In genomic region chr13:116705611-116706386, GRCm38 (mm10) we compare ENCODE assay signal across 8 mouse cellular contexts.
DNase-seq lines count a peak whose midpoint lies in the region; ATAC-seq lines count a peak whose summit lies in the region.

No protein-coding gene starts in this region.

- H3K4me1 ChIP-seq in limb, embryonic 10.5 days, result peaks cover 43% of the 10 kb centered on the region
- H3K4me1 ChIP-seq in neural tube, embryonic 14.5 days (ENCODE audit: control insufficient read depth, insufficient read depth, low read length), result no peaks in the 10 kb centered on the region

- WGBS in limb, embryonic 10.5 days, result under 1% methylated on average over 39 of the region's 39 CpGs
- under 1% methylated on average over 39 of the region's 39 CpGs for WGBS in neural tube, embryonic 14.5 days

- peak overlapping the region; percentile 36 for H3K4me2 ChIP-seq in neural tube, embryonic 14.5 days (ENCODE audit: low read depth, low read length)

- peak; percentile 54 for ATAC-seq in neural tube, embryonic 14.5 days (ENCODE audit: low read depth)

- H3K27me3 ChIP-seq in limb, embryonic 10.5 days (ENCODE audit: low read depth, poor library complexity, severe bottlenecking), result peaks cover 76% of the 10 kb centered on the region
- H3K27me3 ChIP-seq in neural tube, embryonic 14.5 days (ENCODE audit: control insufficient read depth, insufficient read depth, low read length), result peaks cover 38% of the 10 kb centered on the region

- 0 out of 2 replicates have a peak overlapping the region, but pooled peaks have one; percentile 28 for H3K9ac ChIP-seq in neural tube, embryonic 14.5 days (replicated peaks; ENCODE audit: low read depth, low read length)

- no peaks in the 10 kb centered on the region for H3K36me3 ChIP-seq in limb, embryonic 10.5 days
- no peaks in the 10 kb centered on the region for H3K36me3 ChIP-seq in neural tube, embryonic 14.5 days (ENCODE audit: control insufficient read depth, insufficient read depth, low read length)

- H3K9me3 ChIP-seq in limb, embryonic 10.5 days (replicated peaks), result no peaks in the 10 kb centered on the region
- H3K9me3 ChIP-seq in neural tube, embryonic 14.5 days (ENCODE audit: control insufficient read depth, low read length), result no peaks in the 10 kb centered on the region

- peak overlapping the region; percentile 79 for H3K27ac ChIP-seq in limb, embryonic 10.5 days
- peak overlapping the region; percentile 52; the same call in 1 of the 2 replicates for H3K27ac ChIP-seq in neural tube, embryonic 14.5 days (ENCODE audit: low read depth, low read length)

- peak; percentile 14 for DNase-seq in adrenal gland, postnatal 10 days
- no peak for DNase-seq in adrenal gland, postnatal 36 days
- peak; percentile 25 for DNase-seq in right cerebral cortex, postnatal 4 days
- no peak for DNase-seq in right cerebral cortex, postnatal 36 days (ENCODE audit: low spot score in 2 of 2)
- peak; percentile 66 for DNase-seq in limb, embryonic 10.5 days (ENCODE audit: low spot score)
- no peak for DNase-seq in urinary bladder, postnatal 36 days (ENCODE audit: low spot score in 2 of 2)
- no peak for DNase-seq in lung, postnatal 10 days

- H3K4me3 ChIP-seq in limb, embryonic 10.5 days, result peak overlapping the region; percentile 52
- H3K4me3 ChIP-seq in neural tube, embryonic 14.5 days (ENCODE audit: low read depth, low read length), result peak overlapping the region; percentile 14

Comparison
In these comparisons a context has a peak if more than half of its experiments do, and no peak if none do; other contexts are left out.
1. DNase-seq: peak in adrenal gland, postnatal 10 days (single experiment), right cerebral cortex, postnatal 4 days (single experiment) and limb, embryonic 10.5 days (single experiment); none in adrenal gland, postnatal 36 days (0 of 2), right cerebral cortex, postnatal 36 days (0 of 2), urinary bladder, postnatal 36 days (0 of 2) and lung, postnatal 10 days (single experiment).